Mouse (Mus musculus) forebrain, embryonic 15.5 days (tissue): Measurements from ENCODE around the gene Tcea2. TPM values are rescaled to one million over a fixed set of nuclear protein-coding genes. Genes with fewer than 3 reads are reported as not detected.

ENCODE experiments used
- ATAC-seq: fragments of 200-750 bp; cut with Nextera tagmentation; replicated peaks from 2 replicates; pipeline ENCODE4 v1.8.0; 2017; ENCODE audit warnings: mild to moderate bottlenecking, moderate TSS enrichment, moderate library complexity
- H3K27ac ChIP-seq: fragments of 300-500 bp; sonication (generic); replicated peaks from 2 replicates; pipeline ENCODE4 v1.5.1; 2015; ENCODE audit warnings: mild to moderate bottlenecking, inconsistent platforms
- H3K27me3 ChIP-seq: fragments of 300-500 bp; sonication (generic); 2 replicates; pipeline ENCODE4 v1.6.1; 2015; ENCODE audit warnings: inconsistent platforms
- H3K36me3 ChIP-seq: fragments of 300-500 bp; sonication (generic); 2 replicates; pipeline ENCODE4 v1.6.1; 2015; ENCODE audit warnings: mild to moderate bottlenecking, inconsistent platforms
- H3K4me1 ChIP-seq: fragments of 300-500 bp; sonication (generic); 2 replicates; pipeline ENCODE4 v1.6.1; 2015; ENCODE audit warnings: inconsistent platforms
- H3K4me2 ChIP-seq: fragments of 300-500 bp; sonication (generic); replicated peaks from 2 replicates; pipeline ENCODE4 v1.6.1; 2015; ENCODE audit warnings: mild to moderate bottlenecking, inconsistent platforms
- H3K4me3 ChIP-seq: fragments of 300-500 bp; sonication (generic); 2 replicates; pipeline ENCODE4 v1.5.1; 2015; ENCODE audit warnings: mild to moderate bottlenecking, inconsistent platforms
- H3K9ac ChIP-seq: fragments of 300-500 bp; sonication (generic); replicated peaks from 2 replicates; pipeline ENCODE4 v1.6.1; 2015; ENCODE audit warnings: mild to moderate bottlenecking, inconsistent platforms
- H3K9me3 ChIP-seq: fragments of 300-500 bp; sonication (generic); 2 replicates; pipeline ENCODE4 v1.6.1; 2016; ENCODE audit warnings: inconsistent platforms
- WGBS: fragments of 180-500 bp; shearing (Covaris S2); methylation state at CpG from one replicate; pipeline ENCODE4 v1.1.7; 2015; ENCODE audit warnings: mixed read lengths; 5-methylcytosine and 5-hydroxymethylcytosine counted together
- polyA plus RNA-seq: library from polyadenylated mRNA; unstranded; fragments of >200 nt; fragmentation: Nextera tagmentation; extraction: Ambion mirVana; gene quantifications from 2 replicates; pipeline ENCODE4 v1.2.1, GENCODE M21; 2015

Gene Tcea2
- 44.8 and 51.4 TPM in 2 replicates for polyA plus RNA-seq

DNA sequence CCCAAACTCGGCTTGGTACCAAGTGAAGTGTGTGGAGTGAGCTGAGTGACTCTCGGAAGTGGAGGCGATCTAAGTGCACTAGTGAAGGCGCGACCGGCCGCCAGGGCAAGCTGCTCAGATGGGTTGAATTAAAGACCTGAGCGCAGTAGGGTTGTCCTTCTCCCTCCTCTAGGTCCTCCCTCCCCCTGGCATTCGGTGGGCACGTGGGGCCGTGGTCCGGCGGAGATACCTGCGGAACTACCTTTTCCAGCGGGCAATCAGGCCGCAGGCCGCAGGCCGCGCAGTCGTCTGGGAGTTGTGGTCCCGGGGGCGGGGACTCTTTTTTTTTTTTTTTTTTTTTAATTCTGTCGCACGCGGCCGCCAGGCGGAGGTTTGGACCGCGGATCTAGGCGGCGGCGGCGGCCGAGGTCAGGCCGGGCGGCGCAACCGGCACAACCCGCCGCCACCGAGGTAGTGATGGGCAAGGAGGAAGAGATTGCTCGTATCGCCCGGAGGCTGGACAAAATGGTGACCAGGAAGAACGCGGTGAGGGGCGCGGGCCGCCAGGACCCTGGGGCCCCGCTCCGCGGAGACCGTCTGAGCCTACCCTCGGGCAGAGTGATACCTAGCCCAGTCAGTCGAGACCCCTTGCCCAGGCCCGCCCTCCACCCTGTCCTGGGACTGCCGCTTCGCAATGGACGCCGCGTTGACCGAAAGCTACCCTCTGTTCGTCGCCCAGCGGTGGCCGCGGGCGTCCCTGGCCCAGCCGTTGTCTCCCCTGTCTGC, at the start of gene Tcea2:
Gene Tcea2, plus strand, starts transcription at position 360 of the 765 bp plus-strand sequence.
- H3K4me1 ChIP-seq = peaks cover 28% of the 10 kb centered on the region
- peak within 1 kb of the TSS; percentile 79 for H3K4me3 ChIP-seq
- H3K27me3 ChIP-seq = no peaks in the 10 kb centered on the region
- peak; percentile 53 for ATAC-seq
- H3K4me2 ChIP-seq = peak within 1 kb of the TSS; percentile 92
- H3K9ac ChIP-seq = peak within 1 kb of the TSS; percentile 87
- H3K36me3 ChIP-seq = peaks cover 3% of the 10 kb centered on the region; the same call in 1 of the 2 replicates
- under 1% methylated on average over 69 of the region's 69 CpGs for WGBS
- peak within 1 kb of the TSS; percentile 51 for H3K27ac ChIP-seq
- no peaks in the 10 kb centered on the region for H3K9me3 ChIP-seq

DNA sequence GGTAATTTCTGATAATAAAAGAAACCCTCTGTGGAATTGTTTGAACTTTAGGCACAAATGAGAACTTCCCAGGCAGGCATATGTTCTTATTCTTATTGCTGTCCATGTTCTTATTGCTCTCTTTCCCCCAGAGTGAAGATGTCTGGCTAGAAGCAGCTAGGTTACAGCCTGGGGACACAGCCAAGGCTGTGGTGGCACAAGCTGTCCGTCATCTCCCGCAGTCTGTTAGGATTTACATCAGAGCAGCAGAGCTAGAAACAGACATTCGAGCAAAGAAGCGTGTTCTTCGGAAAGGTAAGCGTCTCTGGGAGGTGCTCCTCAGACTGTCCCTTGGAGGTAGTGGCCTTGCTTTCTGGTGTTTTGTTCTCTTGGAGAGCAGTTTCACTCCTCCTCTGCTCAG, 47.5 kb upstream of the Tcea2 start:
- no peaks in the 10 kb centered on the region for H3K27me3 ChIP-seq
- no peak for ATAC-seq
- peaks cover 57% of the 10 kb centered on the region for H3K36me3 ChIP-seq
- H3K9ac ChIP-seq = no peak overlapping the region
- no peaks in the 10 kb centered on the region for H3K4me1 ChIP-seq
- H3K4me3 ChIP-seq = no peak overlapping the region
- 93% methylated on average over 6 of the region's 6 CpGs for WGBS
- H3K27ac ChIP-seq = no peak overlapping the region
- no peak overlapping the region for H3K4me2 ChIP-seq
- no peaks in the 10 kb centered on the region for H3K9me3 ChIP-seq

DNA sequence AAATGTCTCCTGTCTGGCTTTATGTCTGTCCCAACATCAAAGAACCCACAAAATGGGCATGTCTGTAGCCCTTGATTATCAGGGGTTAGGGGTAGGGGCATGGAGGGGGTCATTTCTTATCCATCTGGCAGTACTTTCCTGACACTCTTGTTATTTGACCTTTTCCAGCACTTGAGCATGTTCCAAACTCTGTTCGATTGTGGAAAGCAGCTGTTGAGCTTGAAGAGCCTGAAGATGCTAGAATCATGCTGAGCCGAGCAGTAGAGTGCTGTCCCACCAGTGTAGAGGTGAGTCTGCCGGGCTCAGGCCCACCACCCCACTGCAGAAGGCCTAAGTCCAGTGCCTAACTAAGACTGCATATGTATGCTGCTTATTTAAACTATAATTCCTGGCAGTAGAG, 44.2 kb upstream of the Tcea2 start:
- H3K9ac ChIP-seq = no peak overlapping the region
- peaks cover 69% of the 10 kb centered on the region for H3K36me3 ChIP-seq
- H3K4me2 ChIP-seq = no peak overlapping the region
- H3K4me3 ChIP-seq = no peak overlapping the region
- WGBS = 89% methylated on average over 3 of the region's 3 CpGs
- no peak overlapping the region for H3K27ac ChIP-seq
- no peaks in the 10 kb centered on the region for H3K9me3 ChIP-seq
- no peaks in the 10 kb centered on the region for H3K4me1 ChIP-seq
- ATAC-seq = no peak
- no peaks in the 10 kb centered on the region for H3K27me3 ChIP-seq

DNA sequence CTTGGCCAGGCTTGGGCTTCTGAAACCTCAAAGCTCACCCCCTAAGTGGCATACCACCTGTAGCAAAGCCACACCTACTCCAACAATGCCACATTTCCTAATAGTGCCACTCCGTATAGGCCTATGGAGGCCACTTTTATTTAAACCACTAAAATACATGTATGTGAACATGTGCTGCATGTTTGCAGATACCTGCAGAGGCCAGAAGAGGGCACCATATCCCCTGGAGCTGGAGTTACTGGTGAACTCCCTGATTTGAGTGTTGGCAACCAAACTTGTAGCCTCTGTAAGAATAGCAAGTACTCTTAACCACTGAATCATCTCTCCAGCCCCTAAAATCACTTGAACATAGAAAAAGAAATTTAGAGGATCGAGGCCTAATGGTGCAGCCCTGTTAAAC, 35.7 kb upstream of the Tcea2 start:
- H3K4me1 ChIP-seq = no peaks in the 10 kb centered on the region
- no peak for ATAC-seq
- H3K27ac ChIP-seq = no peak overlapping the region
- WGBS = 96% methylated on average over 2 of the region's 2 CpGs
- no peaks in the 10 kb centered on the region for H3K27me3 ChIP-seq
- H3K9me3 ChIP-seq = no peaks in the 10 kb centered on the region
- no peak overlapping the region for H3K9ac ChIP-seq
- no peak overlapping the region for H3K4me3 ChIP-seq
- H3K36me3 ChIP-seq = peaks cover 85% of the 10 kb centered on the region
- H3K4me2 ChIP-seq = no peak overlapping the region

DNA sequence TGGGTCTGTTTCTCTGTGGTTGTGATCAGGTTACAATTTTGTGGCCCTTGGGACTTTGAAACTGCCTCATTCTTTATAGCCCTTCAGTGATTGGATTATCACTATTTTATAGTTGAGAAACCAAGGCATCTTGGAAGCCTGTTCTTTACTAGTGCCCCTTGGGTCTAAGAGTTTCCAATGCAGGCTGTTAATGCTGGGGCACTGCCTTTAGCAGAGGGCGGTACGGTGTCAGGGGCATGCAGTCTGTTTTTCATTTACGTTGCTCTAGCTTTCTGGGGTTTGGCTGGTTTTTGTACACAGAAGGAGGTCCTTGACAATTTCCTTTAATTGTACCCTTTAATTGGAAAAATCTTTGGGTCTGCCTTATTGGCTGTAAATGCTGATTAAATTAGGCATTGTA, 34.4 kb upstream of the Tcea2 start:
- 86% methylated on average over 3 of the region's 3 CpGs for WGBS

DNA sequence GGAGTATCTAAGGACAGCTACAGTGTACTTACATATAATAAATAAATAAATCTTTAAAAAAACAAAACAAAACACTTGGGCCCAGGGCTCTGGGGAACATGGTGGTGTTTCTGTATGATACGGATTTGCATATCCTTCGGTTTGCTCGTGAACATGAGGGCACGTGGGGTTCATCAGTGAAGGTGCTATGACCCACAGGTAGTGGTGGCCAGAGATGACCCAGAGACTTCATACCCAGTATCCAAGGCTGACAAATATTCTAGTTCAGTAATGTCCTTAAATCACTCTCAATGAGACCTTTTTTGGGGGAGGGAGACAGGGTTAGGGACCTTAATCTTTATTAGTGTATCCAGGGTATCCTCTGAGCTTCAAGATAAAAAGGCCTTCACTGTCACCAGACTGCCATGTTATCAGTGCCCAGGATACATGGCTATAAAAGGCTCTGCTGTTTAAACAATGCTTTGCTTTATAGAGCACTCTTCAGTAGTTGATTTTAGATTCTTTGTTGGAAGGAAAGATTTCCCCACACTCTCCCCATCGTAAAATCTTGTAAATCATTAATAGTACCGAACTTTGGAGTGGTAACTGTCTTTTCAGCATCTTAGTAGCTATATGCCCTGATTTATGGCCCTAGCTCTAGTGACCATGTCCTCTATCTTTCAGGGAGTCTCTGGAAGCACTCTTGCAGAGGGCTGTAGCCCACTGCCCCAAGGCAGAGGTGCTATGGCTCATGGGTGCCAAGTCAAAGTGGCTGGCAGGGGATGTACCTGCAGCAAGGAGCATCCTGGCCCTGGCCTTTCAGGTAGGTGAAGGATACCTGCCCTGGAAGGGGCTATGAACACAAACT, 33.3 kb upstream of the Tcea2 start:
- Histone ChIP-seq H3K36me3 (peaks cover 85% of the 10 kb centered on the region), H3K9me3 (no peaks in the 10 kb centered on the region), H3K4me3 (no peak overlapping the region), H3K4me1 (no peaks in the 10 kb centered on the region), H3K27ac (no peak overlapping the region), H3K4me2 (no peak overlapping the region), H3K9ac (no peak overlapping the region), H3K27me3 (no peaks in the 10 kb centered on the region)
- 96% methylated on average over 6 of the region's 6 CpGs for WGBS
- ATAC-seq = no peak

More for the DNA sequence above, 34.4 kb upstream of the Tcea2 start:
- H3K4me1 ChIP-seq = no peaks in the 10 kb centered on the region
- no peak overlapping the region for H3K9ac ChIP-seq
- no peak for ATAC-seq
- no peaks in the 10 kb centered on the region for H3K9me3 ChIP-seq
- peaks cover 87% of the 10 kb centered on the region for H3K36me3 ChIP-seq
- H3K4me2 ChIP-seq = no peak overlapping the region
- H3K27me3 ChIP-seq = no peaks in the 10 kb centered on the region
- H3K27ac ChIP-seq = no peak overlapping the region
- H3K4me3 ChIP-seq = no peak overlapping the region

GRCm38 (mm10) chr2:181648926-181649325, 31.2 kb upstream of the Tcea2 start:
- Histone ChIP-seq H3K4me3 (no peak overlapping the region), H3K9me3 (no peaks in the 10 kb centered on the region), H3K4me2 (no peak overlapping the region), H3K27ac (no peak overlapping the region), H3K9ac (no peak overlapping the region), H3K36me3 (peaks cover 89% of the 10 kb centered on the region), H3K4me1 (no peaks in the 10 kb centered on the region), H3K27me3 (no peaks in the 10 kb centered on the region)
- ATAC-seq = no peak
- WGBS = 82% methylated on average over 10 of the region's 10 CpGs

- ATAC-seq = no peak
- H3K36me3 ChIP-seq = peaks cover 88% of the 10 kb centered on the region
- H3K9me3 ChIP-seq = no peaks in the 10 kb centered on the region
- no peak overlapping the region for H3K4me2 ChIP-seq
- no peak overlapping the region for H3K27ac ChIP-seq
- no peak overlapping the region for H3K9ac ChIP-seq
- no peak overlapping the region for H3K4me3 ChIP-seq
- no peaks in the 10 kb centered on the region for H3K27me3 ChIP-seq
- H3K4me1 ChIP-seq = no peaks in the 10 kb centered on the region
These were observed 27.0 kb upstream of the Tcea2 start for GRCm38 (mm10) chr2:181653065-181653464.

GRCm38 (mm10) chr2:181653523-181653922, 26.6 kb upstream of the Tcea2 start:
- Histone ChIP-seq H3K4me1 (no peaks in the 10 kb centered on the region), H3K27ac (no peak overlapping the region), H3K36me3 (peaks cover 83% of the 10 kb centered on the region), H3K9me3 (no peaks in the 10 kb centered on the region), H3K4me3 (no peak overlapping the region), H3K27me3 (no peaks in the 10 kb centered on the region), H3K4me2 (no peak overlapping the region), H3K9ac (no peak overlapping the region)
- WGBS = 87% methylated on average over 1 of the region's 1 CpGs
- ATAC-seq = no peak

DNA sequence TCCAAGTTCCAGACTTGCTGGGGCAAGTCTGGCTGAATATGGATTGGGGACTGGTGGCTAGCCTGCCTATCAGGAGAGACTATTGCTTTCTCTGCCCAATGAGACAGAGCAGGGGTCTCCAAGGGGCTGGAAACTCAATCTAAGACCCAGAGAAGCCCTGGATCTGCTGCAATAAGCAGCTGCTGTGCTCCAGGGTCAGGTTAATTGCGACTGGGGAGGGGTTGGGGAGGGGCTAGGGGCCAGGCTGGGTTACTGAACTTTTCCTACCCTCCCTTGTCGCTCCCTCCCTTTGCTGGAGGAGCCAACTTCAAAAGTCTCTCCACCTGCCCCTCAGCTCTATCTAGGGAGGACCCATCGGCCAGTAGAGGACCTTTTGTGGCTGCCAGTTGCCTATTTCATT, 23.4 kb upstream of the Tcea2 start, which contains the start of gene Gm29797:
Gene Gm29797, plus strand, starts transcription at position 301 of the 400 bp plus-strand sequence.
- Histone ChIP-seq H3K4me3 (no peak within 1 kb of the TSS), H3K9ac (no peak within 1 kb of the TSS), H3K9me3 (no peaks in the 10 kb centered on the region), H3K27me3 (no peaks in the 10 kb centered on the region), H3K27ac (no peak within 1 kb of the TSS), H3K4me1 (peaks cover 4% of the 10 kb centered on the region), H3K4me2 (no peak within 1 kb of the TSS), H3K36me3 (peaks cover 53% of the 10 kb centered on the region)
- ATAC-seq = no peak
- WGBS = 85% methylated on average over 3 of the region's 3 CpGs

GRCm38 (mm10) chr2:181657441-181657840, 22.7 kb upstream of the Tcea2 start:
- no peak for ATAC-seq
- H3K36me3 ChIP-seq = peaks cover 46% of the 10 kb centered on the region
- H3K9me3 ChIP-seq = no peaks in the 10 kb centered on the region
- peaks cover 4% of the 10 kb centered on the region for H3K4me1 ChIP-seq
- no peaks in the 10 kb centered on the region for H3K27me3 ChIP-seq
- H3K4me3 ChIP-seq = no peak overlapping the region
- H3K27ac ChIP-seq = no peak overlapping the region
- WGBS = 65% methylated on average over 2 of the region's 2 CpGs
- no peak overlapping the region for H3K4me2 ChIP-seq
- no peak overlapping the region for H3K9ac ChIP-seq

DNA sequence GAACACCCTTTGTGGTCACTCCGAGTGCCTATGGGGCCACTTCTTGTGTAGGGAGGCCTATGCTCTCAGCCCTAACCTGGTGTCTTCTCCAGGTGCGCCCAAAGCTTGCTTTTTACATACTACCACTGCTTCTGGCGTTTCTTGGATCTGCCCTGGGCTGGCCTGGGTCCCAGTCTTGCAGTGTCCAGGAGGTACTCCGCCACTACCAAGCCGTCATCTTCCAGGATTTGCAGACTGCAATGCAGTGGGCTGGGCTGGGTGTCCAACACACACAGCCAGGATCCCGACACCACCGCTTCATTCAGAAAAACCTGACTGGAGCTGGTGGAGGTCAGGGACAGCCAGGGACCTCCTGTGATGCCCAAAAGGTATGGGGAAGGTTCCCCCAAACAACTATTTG, 21.6 kb upstream of the Tcea2 start:
- H3K9me3 ChIP-seq = no peaks in the 10 kb centered on the region
- 90% methylated on average over 7 of the region's 7 CpGs for WGBS
- no peak overlapping the region for H3K4me3 ChIP-seq
- no peak overlapping the region for H3K9ac ChIP-seq
- H3K4me2 ChIP-seq = no peak overlapping the region
- H3K27me3 ChIP-seq = no peaks in the 10 kb centered on the region
- no peak for ATAC-seq
- H3K27ac ChIP-seq = no peak overlapping the region
- H3K36me3 ChIP-seq = peaks cover 35% of the 10 kb centered on the region
- peaks cover 4% of the 10 kb centered on the region for H3K4me1 ChIP-seq
